Mouse (Mus musculus): ENCODE data around the gene Ankrd33b. TPM values are rescaled to one million over a fixed set of nuclear protein-coding genes. Genes with fewer than 3 reads are reported as not detected.
A peak's percentile ranks its signal among the peaks of the same experiment; 100 is the strongest.

Ankrd33b gene
- 0.28 and 0.32 TPM in 2 replicates for polyA plus RNA-seq (2015; fragmentation: Nextera tagmentation; extraction: Ambion mirVana)

DNA sequence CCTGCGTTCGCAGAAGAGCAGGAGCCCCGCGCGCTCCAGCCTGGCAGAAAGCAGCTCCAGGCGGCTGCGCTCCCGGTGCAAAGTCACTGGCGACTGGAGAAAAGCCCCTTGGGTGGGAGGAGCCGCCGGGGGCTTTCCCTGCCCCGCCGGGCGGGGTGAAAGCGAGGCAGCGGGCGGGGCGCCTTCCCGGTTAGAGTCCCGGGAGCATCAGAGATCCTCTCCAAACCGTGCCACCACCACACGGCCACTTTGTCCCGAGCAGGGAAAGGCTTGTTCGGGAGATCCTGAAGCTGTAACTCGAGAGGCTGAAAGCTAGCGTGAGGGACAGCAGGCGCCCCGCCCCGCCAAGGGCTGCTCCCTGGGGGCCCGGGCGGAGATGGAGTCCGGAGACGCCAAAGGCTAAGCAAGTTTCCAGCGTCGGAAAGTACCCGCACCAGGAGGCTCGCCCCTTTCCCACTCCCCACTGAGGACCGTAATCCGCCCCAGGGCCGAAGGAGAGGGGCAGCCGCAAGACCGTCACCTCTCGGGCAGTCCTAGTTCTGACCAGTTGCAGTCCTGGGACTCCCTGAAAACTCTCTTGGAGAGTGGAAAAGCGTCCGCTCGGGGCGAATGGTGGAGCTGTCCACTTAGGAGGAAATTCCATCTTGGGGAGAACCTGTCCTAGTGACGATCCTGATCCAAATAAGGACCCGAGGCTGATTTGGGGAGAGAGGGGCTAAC, at the start of gene Ankrd33b:
Gene Ankrd33b, minus strand, starts transcription at position 246 of the 720 bp plus-strand sequence.
- H3K27me3 ChIP-seq = peaks cover 59% of the 10 kb centered on the region
- peak within 1 kb of the TSS; percentile 26; the same call in 1 of the 2 replicates for H3K9ac ChIP-seq
- H3K4me3 ChIP-seq (replicated peaks) = peak within 1 kb of the TSS; percentile 56
- no peaks in the 10 kb centered on the region for H3K36me3 ChIP-seq
- under 1% methylated on average over 49 of the region's 49 CpGs for WGBS (ENCODE audit: insufficient replicate concordance)
- ATAC-seq (ENCODE audit: low read depth) = peak; percentile 40; the same call in 1 of the 2 replicates
- no peak for DNase-seq
- H3K4me1 ChIP-seq (replicated peaks) = peaks cover 13% of the 10 kb centered on the region
- no peak within 1 kb of the TSS for H3K27ac ChIP-seq
- H3K9me3 ChIP-seq (replicated peaks) = no peaks in the 10 kb centered on the region
- H3K4me2 ChIP-seq = peak within 1 kb of the TSS; percentile 73

DNA sequence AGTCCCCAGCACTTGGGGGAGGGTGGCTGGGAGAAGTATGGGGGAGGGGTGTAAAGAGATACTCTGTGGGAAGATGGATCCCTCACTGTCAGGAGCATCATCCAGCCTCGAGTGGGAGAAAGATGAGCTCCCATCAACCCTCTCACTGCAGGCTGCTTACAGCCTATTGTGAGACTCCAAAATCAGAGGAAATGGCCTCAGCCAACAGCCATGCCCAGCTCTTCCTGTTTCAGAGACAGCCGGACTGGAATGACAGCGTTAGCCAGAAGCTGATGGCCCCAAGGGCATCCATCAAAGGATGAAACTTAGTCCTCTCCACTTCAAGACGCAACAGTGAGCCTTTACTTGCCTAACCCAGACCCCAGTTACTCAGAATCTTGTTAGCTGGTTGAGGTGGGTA, 47.7 kb upstream of the Ankrd33b start:
- Histone ChIP-seq H3K36me3 (no peaks in the 10 kb centered on the region), H3K4me2 (no peak overlapping the region), H3K9ac (no peak overlapping the region), H3K4me1 (replicated peaks) (peaks cover 15% of the 10 kb centered on the region), H3K27me3 (no peaks in the 10 kb centered on the region), H3K4me3 (replicated peaks) (no peak overlapping the region), H3K9me3 (replicated peaks) (no peaks in the 10 kb centered on the region), H3K27ac (no peak overlapping the region)
- DNase-seq = no peak
- no peak for ATAC-seq (ENCODE audit: low read depth)
- 27% methylated on average over 4 of the region's 4 CpGs for WGBS (ENCODE audit: insufficient replicate concordance)

DNA sequence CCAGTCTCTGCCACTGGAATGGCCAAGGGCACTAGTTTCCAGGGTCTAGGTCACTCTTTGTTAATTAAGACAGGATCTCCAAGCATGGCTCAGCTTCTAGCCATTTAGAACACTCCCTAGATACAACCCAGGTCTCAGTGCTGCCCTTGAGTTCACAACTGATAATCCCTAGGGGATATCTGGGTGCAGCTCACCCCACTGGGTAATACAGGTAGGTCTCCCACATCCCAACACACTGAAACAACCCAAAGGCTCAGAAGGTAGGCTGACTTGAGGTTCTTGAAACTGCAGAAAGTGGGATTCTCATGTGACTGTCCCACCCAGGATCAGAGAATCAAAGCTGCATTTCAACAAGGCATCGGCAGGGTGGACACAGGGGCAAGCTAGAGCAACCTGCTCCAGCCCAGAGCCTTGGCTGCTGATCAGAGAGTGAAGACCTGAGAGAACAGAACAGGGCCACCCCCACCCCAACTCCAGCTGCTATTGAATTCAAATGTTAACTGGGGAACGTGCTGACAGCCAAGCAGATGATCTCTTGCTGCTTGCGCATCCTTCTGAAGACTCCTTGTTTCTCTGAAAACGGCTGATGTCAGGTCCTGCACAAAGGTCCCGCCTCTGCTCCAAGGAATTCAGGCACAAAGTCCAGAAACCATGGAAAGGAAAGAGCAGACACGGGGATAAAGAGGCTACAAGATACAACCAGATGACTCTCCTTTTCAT, 46.8 kb upstream of the Ankrd33b start:
- WGBS (ENCODE audit: insufficient replicate concordance) = 53% methylated on average over 6 of the region's 6 CpGs

DNA sequence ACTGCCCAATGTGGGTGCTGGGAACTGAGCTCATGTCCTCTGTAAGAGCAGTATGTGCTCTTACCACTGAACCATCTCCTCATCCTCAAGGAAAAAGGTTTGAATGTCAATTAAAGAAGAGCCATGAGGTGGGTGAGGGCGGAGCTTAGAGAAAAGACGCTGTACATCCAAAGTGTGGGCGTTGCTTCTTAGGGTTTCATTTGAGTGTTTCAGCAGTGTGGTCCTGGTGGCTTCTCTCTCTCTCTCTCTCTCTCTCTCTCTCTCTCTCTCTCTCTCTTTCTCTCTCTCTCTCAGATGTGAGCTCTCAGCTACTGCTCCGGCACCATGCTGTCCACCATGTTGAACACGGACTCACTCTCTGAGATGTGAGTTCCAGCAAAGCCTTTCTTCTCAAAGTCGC, 46.1 kb upstream of the Ankrd33b start:
- DNase-seq (no peak), ATAC-seq (ENCODE audit: low read depth) (no peak)
- no peaks in the 10 kb centered on the region for H3K36me3 ChIP-seq
- no peak overlapping the region for H3K27ac ChIP-seq
- no peaks in the 10 kb centered on the region for H3K27me3 ChIP-seq
- no peaks in the 10 kb centered on the region for H3K9me3 ChIP-seq (replicated peaks)
- no peak overlapping the region for H3K4me2 ChIP-seq
- H3K4me1 ChIP-seq (replicated peaks) = peaks cover 12% of the 10 kb centered on the region
- H3K9ac ChIP-seq = no peak overlapping the region
- WGBS (ENCODE audit: insufficient replicate concordance) = 76% methylated on average over 6 of the region's 6 CpGs
- H3K4me3 ChIP-seq (replicated peaks) = no peak overlapping the region

More for the DNA sequence above, 46.8 kb upstream of the Ankrd33b start:
- Histone ChIP-seq H3K36me3 (no peaks in the 10 kb centered on the region), H3K9ac (no peak overlapping the region), H3K9me3 (replicated peaks) (no peaks in the 10 kb centered on the region), H3K4me2 (no peak overlapping the region), H3K4me1 (replicated peaks) (peaks cover 15% of the 10 kb centered on the region), H3K27me3 (no peaks in the 10 kb centered on the region), H3K27ac (no peak overlapping the region), H3K4me3 (replicated peaks) (no peak overlapping the region)
- DNase-seq (no peak), ATAC-seq (ENCODE audit: low read depth) (no peak)

DNA sequence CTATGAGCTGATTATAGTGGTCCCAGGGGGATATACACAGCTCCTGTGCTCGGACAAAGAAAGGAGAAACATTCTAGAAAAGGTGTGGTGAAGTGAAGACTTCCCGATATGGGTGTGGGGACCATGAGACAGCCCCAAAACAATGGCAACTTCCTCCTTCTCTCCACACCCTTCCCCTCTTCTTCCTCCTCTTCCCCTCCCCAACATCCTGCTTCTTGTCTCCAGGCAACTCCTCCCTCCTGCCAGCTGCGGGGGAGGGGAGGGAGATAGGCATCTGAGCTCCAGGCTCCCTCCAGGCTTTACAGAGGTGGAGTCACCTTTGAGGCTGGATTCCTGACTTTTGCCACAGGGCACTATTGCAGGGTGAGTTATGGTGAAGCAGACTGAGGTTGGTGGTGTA, 45.4 kb upstream of the Ankrd33b start:
- no peak overlapping the region for H3K4me2 ChIP-seq
- DNase-seq (no peak), ATAC-seq (ENCODE audit: low read depth) (no peak)
- H3K36me3 ChIP-seq = no peaks in the 10 kb centered on the region
- H3K9ac ChIP-seq = no peak overlapping the region
- no peak overlapping the region for H3K4me3 ChIP-seq (replicated peaks)
- no peak overlapping the region for H3K27ac ChIP-seq
- 4% methylated on average over 3 of the region's 3 CpGs for WGBS (ENCODE audit: insufficient replicate concordance)
- H3K4me1 ChIP-seq (replicated peaks) = peaks cover 4% of the 10 kb centered on the region
- H3K9me3 ChIP-seq (replicated peaks) = no peaks in the 10 kb centered on the region
- H3K27me3 ChIP-seq = no peaks in the 10 kb centered on the region

DNA sequence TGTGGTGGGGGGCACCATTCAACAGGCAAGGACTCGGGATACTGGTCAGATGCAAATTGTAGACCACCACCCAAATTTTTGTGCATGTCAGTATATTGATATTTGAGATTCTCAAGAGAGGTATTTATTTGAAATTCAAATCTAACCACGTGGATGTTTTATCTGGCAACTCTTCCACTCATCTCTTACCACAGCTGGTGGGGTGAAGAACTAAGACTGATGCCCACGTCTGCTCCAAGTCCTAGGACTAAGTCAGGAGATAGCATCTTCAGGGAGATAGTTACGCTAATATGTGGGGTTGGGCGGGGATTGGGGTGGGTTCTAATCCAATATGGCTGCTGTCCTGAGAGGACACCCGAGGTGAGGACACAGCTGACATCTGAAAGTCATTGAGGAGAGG, 44.9 kb upstream of the Ankrd33b start:
- 38% methylated on average over 6 of the region's 6 CpGs for WGBS (ENCODE audit: insufficient replicate concordance)
- DNase-seq (no peak), ATAC-seq (ENCODE audit: low read depth) (no peak)
- Histone ChIP-seq H3K9ac (no peak overlapping the region), H3K27ac (no peak overlapping the region), H3K9me3 (replicated peaks) (no peaks in the 10 kb centered on the region), H3K27me3 (no peaks in the 10 kb centered on the region), H3K4me2 (no peak overlapping the region), H3K4me3 (replicated peaks) (no peak overlapping the region), H3K4me1 (replicated peaks) (no peaks in the 10 kb centered on the region; the same call in 1 of the 2 replicates), H3K36me3 (no peaks in the 10 kb centered on the region)

DNA sequence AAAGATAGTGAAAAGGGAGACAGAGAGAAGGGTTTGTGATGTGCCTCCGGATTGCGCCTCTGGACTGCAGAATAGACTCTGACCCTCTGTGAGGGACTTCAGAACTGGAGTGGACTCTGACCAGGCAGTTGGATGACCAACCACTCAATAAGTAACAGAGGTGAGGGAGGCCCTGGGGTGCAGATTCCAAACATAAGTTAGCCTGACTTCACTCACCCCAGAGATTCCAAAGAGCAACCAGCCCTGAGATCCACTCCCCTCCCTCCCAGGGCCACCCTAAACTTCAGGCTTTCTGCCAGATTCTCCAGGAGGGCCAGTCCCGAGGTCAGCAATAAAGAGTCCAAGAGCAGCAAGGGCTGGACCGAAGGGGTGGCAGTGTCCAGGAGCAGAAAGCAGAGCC, 40.0 kb upstream of the Ankrd33b start:
- H3K9me3 ChIP-seq (replicated peaks) = no peaks in the 10 kb centered on the region
- H3K4me2 ChIP-seq = no peak overlapping the region
- H3K27ac ChIP-seq = peak overlapping the region; percentile 50
- H3K4me3 ChIP-seq (replicated peaks) = no peak overlapping the region
- no peaks in the 10 kb centered on the region for H3K27me3 ChIP-seq
- no peak for DNase-seq
- H3K36me3 ChIP-seq = no peaks in the 10 kb centered on the region
- H3K9ac ChIP-seq = no peak overlapping the region
- peak; percentile 76 for ATAC-seq (ENCODE audit: low read depth)
- no peaks in the 10 kb centered on the region for H3K4me1 ChIP-seq (replicated peaks)
- 49% methylated on average over 4 of the region's 4 CpGs for WGBS (ENCODE audit: insufficient replicate concordance)

DNA sequence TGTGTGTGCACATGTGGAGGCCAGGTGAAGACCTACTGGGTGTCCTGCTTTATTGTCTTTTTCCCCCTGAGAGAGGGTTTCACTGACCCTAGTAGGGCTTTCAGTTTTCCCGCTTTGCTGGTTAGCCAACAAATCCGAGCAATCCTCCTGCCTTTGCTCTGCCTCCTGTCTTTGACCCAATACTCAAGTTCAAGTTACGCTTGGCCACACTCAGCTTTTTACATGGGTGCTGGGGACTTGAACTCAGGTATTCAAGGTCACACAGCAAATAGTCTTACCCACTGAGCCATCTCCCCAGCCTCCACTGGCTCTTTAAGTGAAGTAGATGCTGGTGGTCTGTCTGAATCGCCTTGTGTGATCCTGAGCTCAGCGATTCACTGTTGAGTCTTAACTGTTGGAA, 39.4 kb upstream of the Ankrd33b start:
- H3K9me3 ChIP-seq (replicated peaks) = no peaks in the 10 kb centered on the region
- no peak overlapping the region; the same call in 1 of the 2 replicates for H3K27ac ChIP-seq
- ATAC-seq (ENCODE audit: low read depth) (no peak), DNase-seq (no peak)
- H3K27me3 ChIP-seq = no peaks in the 10 kb centered on the region
- no peak overlapping the region for H3K4me2 ChIP-seq
- H3K4me3 ChIP-seq (replicated peaks) = no peak overlapping the region
- H3K9ac ChIP-seq = no peak overlapping the region
- no peaks in the 10 kb centered on the region for H3K4me1 ChIP-seq (replicated peaks)
- H3K36me3 ChIP-seq = no peaks in the 10 kb centered on the region
- WGBS (ENCODE audit: insufficient replicate concordance) = 63% methylated on average over 5 of the region's 5 CpGs

DNA sequence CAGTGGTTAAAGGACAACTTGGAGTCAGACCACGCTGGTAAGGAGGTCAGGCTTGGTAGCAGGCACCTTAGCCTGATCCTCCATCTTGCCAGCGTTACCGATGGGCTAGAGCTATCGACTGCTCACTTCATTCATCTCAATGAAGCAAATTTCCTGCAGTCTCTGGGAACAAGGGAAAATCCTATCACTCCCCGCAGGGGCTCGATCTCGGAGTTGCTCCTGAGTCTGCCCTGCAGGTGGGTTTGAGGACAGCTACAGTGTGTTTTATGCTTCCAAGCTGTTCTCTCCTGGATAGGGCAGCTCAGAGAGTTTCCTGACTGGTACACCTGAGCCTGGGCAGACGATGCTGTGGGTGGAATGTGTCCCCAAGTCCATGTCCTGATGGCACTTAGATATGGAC, 36.8 kb upstream of the Ankrd33b start:
- Histone ChIP-seq H3K27me3 (no peaks in the 10 kb centered on the region), H3K9ac (no peak overlapping the region), H3K4me3 (replicated peaks) (no peak overlapping the region), H3K36me3 (no peaks in the 10 kb centered on the region), H3K4me2 (no peak overlapping the region), H3K27ac (no peak overlapping the region), H3K9me3 (replicated peaks) (no peaks in the 10 kb centered on the region), H3K4me1 (replicated peaks) (no peaks in the 10 kb centered on the region)
- 76% methylated on average over 8 of the region's 8 CpGs for WGBS (ENCODE audit: insufficient replicate concordance)
- no peak for DNase-seq
- no peak for ATAC-seq (ENCODE audit: low read depth)

DNA sequence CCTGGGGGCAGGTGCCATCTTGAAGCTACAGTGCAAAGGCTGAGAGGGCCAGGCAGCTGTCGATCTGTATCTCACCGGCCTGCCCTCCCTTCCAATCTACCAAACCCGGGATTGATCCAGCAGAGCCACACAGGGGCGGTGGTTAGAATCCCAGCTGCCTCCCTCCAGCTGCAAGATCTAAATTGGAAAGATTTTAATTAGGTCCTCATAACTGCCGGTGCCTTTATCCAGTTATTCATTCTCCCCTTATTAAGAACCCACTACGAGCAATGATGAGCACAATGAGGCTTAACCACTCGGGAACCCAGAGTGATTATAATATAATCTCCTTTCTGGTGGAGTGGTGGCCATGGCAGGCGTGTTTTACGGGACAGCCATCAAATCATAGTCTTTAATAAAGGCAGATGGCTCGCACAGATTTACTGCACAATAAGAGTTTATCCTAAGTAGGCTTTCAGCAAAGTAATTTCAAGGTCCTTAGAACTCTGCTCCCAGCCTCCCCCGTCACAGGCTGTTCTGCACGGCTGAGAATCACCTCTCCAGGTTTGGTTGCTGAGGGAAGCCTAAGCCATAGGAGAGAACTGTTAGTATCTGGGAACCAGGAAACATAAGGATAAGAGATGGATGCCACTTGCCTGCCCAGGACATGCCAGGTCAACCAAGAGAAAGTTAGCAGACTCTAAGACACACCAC, 34.8 kb upstream of the Ankrd33b start:
- DNase-seq (no peak), ATAC-seq (ENCODE audit: low read depth) (no peak)
- 73% methylated on average over 12 of the region's 12 CpGs for WGBS (ENCODE audit: insufficient replicate concordance)
- H3K4me3 ChIP-seq (replicated peaks) = no peak overlapping the region
- H3K27ac ChIP-seq = no peak overlapping the region
- no peaks in the 10 kb centered on the region for H3K9me3 ChIP-seq (replicated peaks)
- no peaks in the 10 kb centered on the region for H3K4me1 ChIP-seq (replicated peaks)
- no peaks in the 10 kb centered on the region for H3K36me3 ChIP-seq
- no peak overlapping the region for H3K4me2 ChIP-seq
- H3K9ac ChIP-seq = no peak overlapping the region
- no peaks in the 10 kb centered on the region for H3K27me3 ChIP-seq

DNA sequence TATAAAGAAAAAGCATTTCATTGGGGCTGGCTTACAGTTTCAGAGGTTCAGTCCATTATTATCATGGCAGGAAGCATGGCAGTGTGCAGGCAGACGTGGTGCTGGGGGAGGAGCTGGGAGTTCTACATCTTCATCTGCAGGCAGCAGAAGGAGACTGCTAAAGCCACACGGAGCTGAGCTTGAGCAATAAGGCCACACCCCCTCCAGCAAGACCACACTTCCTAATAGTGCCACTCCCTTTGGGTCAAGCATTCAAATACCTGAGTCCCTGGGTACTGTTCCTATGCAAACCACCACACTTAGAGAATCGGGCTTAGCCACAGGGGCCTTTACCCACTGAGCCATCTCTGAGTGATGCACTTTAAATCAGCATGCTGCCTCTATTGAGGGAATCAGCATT, 33.4 kb upstream of the Ankrd33b start:
- no peak for ATAC-seq (ENCODE audit: low read depth)
- no peak overlapping the region for H3K27ac ChIP-seq
- no peak overlapping the region for H3K4me2 ChIP-seq
- DNase-seq = no peak
- no peaks in the 10 kb centered on the region for H3K36me3 ChIP-seq
- H3K27me3 ChIP-seq = no peaks in the 10 kb centered on the region
- no peak overlapping the region for H3K9ac ChIP-seq
- WGBS (ENCODE audit: insufficient replicate concordance) = 27% methylated on average over 3 of the region's 3 CpGs
- H3K4me1 ChIP-seq (replicated peaks) = no peaks in the 10 kb centered on the region
- H3K9me3 ChIP-seq (replicated peaks) = no peaks in the 10 kb centered on the region
- H3K4me3 ChIP-seq (replicated peaks) = no peak overlapping the region
